Mouse (Mus musculus) stomach, postnatal 0 days (tissue): ENCODE measurements around the gene Brcc3.

ENCODE experiments used
- CTCF ChIP-seq: IDR thresholded peaks from 2 replicates; pipeline ENCODE4 v1.5.1; 2016; ENCODE audit warnings: antibody characterized with exemption, low read depth, mild to moderate bottlenecking, moderate library complexity
- EP300 ChIP-seq: optimal IDR thresholded peaks from 2 replicates; pipeline ENCODE3; 2016; ENCODE audit warnings: antibody characterized with exemption

GRCm38 (mm10) chrX:75376815-75377214 is 39.6 kb upstream of the Brcc3 start:
- TF ChIP-seq CTCF (no peak), EP300 (no peak)
